Mouse (Mus musculus): ENCODE measurements around the gene Gm21409.
"Not testable (repeated sequence)": the region's sequence is repeated elsewhere in the genome, so short reads cannot be mapped to it uniquely, and the experiment has no call there.

The Gm21409 gene

DNA sequence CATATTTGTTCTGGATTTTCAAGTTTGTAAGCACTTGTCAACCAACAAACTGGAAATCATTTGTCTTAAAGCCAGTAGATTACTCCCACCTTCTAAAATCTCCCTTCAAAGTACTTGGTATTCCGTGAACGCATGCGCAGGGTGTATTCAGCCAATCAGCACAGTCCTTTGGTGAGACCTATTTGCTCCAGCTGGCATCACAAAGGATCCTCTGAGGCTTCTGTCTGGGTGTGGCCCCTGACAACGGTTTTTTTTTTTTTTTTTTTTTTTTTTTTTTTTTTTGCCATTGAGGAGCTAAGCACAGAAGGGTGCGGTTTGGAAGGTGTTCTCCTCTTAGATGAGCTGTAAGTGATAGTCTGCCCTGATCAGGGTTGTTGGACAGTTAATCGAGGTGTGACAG lies at the start of gene Gm21409:
TSS of gene Gm21409 (plus strand) at position 301 of the 400 bp plus-strand sequence.
- DNase-seq (ENCODE audit: low read depth, low spot score): not testable (repeated sequence)
